Mouse (Mus musculus) limb, embryonic 14.5 days (tissue): ENCODE measurements around the gene Ddx60. TPM values are rescaled to one million over a fixed set of nuclear protein-coding genes. Genes with fewer than 3 reads are reported as not detected.

Source experiments
- ATAC-seq: fragments of 200-750 bp; cut with Nextera tagmentation; 2 replicates; pipeline ENCODE4 v1.8.0; 2017; ENCODE audit warnings: low read depth, moderate number of reproducible peaks, moderate TSS enrichment; ENCODE audit not compliant: low FRiP score
- DNase-seq: peaks from one replicate; pipeline ENCODE4 v3.0.0-alpha.2; 2015; ENCODE audit warnings: low spot score
- H3K27ac ChIP-seq: fragments of 300-500 bp; sonication (generic); replicated peaks from 2 replicates; pipeline ENCODE4 v1.5.1; 2014; ENCODE audit warnings: low read depth, mild to moderate bottlenecking, low read length, moderate library complexity, mixed read lengths
- H3K27me3 ChIP-seq: fragments of 300-500 bp; sonication (generic); 2 replicates; pipeline ENCODE4 v1.6.1; 2014; ENCODE audit warnings: low read length, mixed read lengths; ENCODE audit not compliant: control insufficient read depth, insufficient read depth
- H3K36me3 ChIP-seq: fragments of 300-500 bp; sonication (generic); 2 replicates; pipeline ENCODE4 v1.6.1; 2014; ENCODE audit warnings: mild to moderate bottlenecking, low read length, moderate library complexity, mixed read lengths; ENCODE audit not compliant: control insufficient read depth, insufficient read depth
- H3K4me1 ChIP-seq: fragments of 300-500 bp; sonication (generic); 2 replicates; pipeline ENCODE4 v1.6.1; 2014; ENCODE audit warnings: antibody characterized with exemption, low read length, mixed read lengths; ENCODE audit not compliant: control insufficient read depth, insufficient read depth
- H3K4me2 ChIP-seq: fragments of 300-500 bp; sonication (generic); replicated peaks from 2 replicates; pipeline ENCODE4 v1.6.1; 2014; ENCODE audit warnings: low read depth, mild to moderate bottlenecking, low read length, moderate library complexity; ENCODE audit not compliant: severe bottlenecking
- H3K4me3 ChIP-seq: fragments of 300-500 bp; sonication (generic); replicated peaks from 2 replicates; pipeline ENCODE4 v1.5.1; 2014; ENCODE audit warnings: low read length
- H3K9ac ChIP-seq: fragments of 300-500 bp; sonication (generic); 2 replicates; pipeline ENCODE4 v1.6.1; 2014; ENCODE audit warnings: mild to moderate bottlenecking, low read depth, low read length, moderate library complexity; ENCODE audit not compliant: severe bottlenecking
- H3K9me3 ChIP-seq: fragments of 300-500 bp; sonication (generic); 2 replicates; pipeline ENCODE4 v1.6.1; 2016; ENCODE audit warnings: low read length; ENCODE audit not compliant: control insufficient read depth
- POLR2A ChIP-seq: fragments of 200-500 bp; IDR thresholded peaks from 2 replicates; pipeline ENCODE4 v1.8.0; 2012; ENCODE audit warnings: inconsistent platforms, mild to moderate bottlenecking, moderate library complexity, borderline replicate concordance; ENCODE audit not compliant: insufficient read depth, insufficient read length; ENCODE audit errors: extremely low read depth
- WGBS: fragments of 180-500 bp; shearing (Covaris S2); extraction: QIAGEN DNeasy Blood & Tissue Kit; methylation state at CpG from one replicate; pipeline ENCODE4 v1.1.7; 2014; 5-methylcytosine and 5-hydroxymethylcytosine counted together
- polyA plus RNA-seq, 2 experiments: library from polyadenylated mRNA; depleted of rRNA in 1 of 2; stranded (reverse) in 1 of 2; unstranded in 1 of 2; fragments of >200 nt; fragmentation: Nextera tagmentation in 1 of 2; extraction: Ambion mirVana in 1 of 2; gene quantifications; 2 replicates each; pipeline versions ENCODE4 v1.2.1 to v1.2.3; 2012 to 2014

Gene Ddx60
- 0.17 and 0.24 TPM in 2 replicates for polyA plus RNA-seq (2012; rRNA removed)
- polyA plus RNA-seq (2014; fragmentation: Nextera tagmentation; extraction: Ambion mirVana): 0.51 and 1.3 TPM in 2 replicates

DNA sequence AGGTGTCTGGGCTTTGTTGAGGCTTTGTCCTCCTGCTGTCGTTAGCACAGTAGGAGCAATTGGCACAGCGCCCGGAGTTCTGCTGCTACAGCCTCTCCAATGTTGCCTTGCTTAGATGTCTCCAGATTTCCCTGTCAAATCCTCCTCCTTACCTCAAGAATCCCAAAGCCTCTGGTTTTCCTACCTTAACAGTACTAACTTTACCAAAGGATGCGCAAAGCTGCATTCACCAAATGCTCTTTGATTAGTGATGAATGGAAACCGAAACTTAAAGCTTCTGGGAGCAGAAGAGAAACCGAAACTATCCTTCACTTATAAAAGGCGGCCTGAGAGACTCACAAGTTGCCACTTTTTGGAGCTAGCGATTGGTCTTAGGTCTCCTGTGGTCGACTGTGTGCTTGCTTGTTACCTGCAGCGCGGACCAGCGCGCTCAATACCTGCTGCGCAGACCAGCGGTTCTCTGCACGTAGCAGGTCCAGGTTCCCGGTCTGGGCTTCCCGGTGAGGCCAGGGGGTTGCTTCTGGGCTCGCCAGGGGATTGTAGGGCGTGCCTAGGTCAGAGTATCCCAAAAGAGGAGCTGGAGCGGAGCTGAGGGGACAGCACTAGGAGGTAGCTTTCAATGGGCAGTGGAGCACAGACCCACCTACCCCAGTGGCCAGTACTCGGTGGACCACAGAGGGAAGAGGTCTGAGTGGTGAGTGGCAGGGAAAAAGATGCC is at the start of gene Ddx60:
Ddx60 (plus strand) TSS at position 311 of the 718 bp plus-strand sequence.
- WGBS: 9% methylated on average over 22 of the region's 22 CpGs
- Histone ChIP-seq H3K9me3 (no peaks in the 10 kb centered on the region), H3K4me3 (peak within 1 kb of the TSS; percentile 49), H3K36me3 (no peaks in the 10 kb centered on the region), H3K27me3 (no peaks in the 10 kb centered on the region), H3K27ac (no peak within 1 kb of the TSS), H3K9ac (peak within 1 kb of the TSS; percentile 56), H3K4me2 (peak within 1 kb of the TSS; percentile 68), H3K4me1 (0 out of 2 replicates have a peak, but pooled peaks cover 4% of the 10 kb centered on the region)
- TF ChIP-seq POLR2A: no peak
- DNase-seq (peak; percentile 82), ATAC-seq (0 out of 2 replicates have a peak, but pooled peaks have one; percentile 19)

- ATAC-seq (no peak), DNase-seq (peak; percentile 42)
- Histone ChIP-seq H3K27ac (no peak overlapping the region), H3K9ac (no peak overlapping the region), H3K9me3 (no peaks in the 10 kb centered on the region), H3K4me2 (no peak overlapping the region), H3K4me1 (no peaks in the 10 kb centered on the region), H3K27me3 (no peaks in the 10 kb centered on the region), H3K4me3 (no peak overlapping the region), H3K36me3 (no peaks in the 10 kb centered on the region)
- 58% methylated on average over 2 of the region's 2 CpGs for WGBS
- no peak for TF ChIP-seq POLR2A
Measured at GRCm38 (mm10) chr8:61894062-61894461, 33.8 kb upstream of the Ddx60 start.

DNA sequence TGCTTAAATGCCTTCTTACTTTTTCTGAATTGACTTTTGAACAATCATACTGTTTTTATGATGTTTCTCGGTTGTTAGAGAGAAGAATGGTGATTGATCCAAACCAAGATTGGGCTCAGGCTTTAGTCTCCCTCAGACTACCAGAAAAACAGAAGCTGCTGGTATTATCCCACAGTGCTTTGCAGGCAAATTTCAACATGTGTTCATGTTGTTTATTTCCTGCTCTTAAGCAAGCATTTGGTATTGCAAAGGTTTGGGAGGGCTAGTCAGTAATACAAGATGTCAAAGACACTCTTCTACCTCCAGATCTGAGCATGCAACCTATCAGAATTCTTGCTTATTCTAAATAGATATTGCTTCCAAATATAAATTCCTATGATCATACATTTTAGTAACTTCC is 31.1 kb upstream of the Ddx60 start:
- no peak for TF ChIP-seq POLR2A
- no peaks in the 10 kb centered on the region for H3K27me3 ChIP-seq
- WGBS: 84% methylated on average over 1 of the region's 1 CpGs
- H3K4me2 ChIP-seq: no peak overlapping the region
- no peak overlapping the region for H3K27ac ChIP-seq
- H3K9me3 ChIP-seq: no peaks in the 10 kb centered on the region
- no peak overlapping the region for H3K9ac ChIP-seq
- no peak overlapping the region for H3K4me3 ChIP-seq
- no peaks in the 10 kb centered on the region for H3K36me3 ChIP-seq
- DNase-seq: no peak
- H3K4me1 ChIP-seq: no peaks in the 10 kb centered on the region
- no peak for ATAC-seq

DNA sequence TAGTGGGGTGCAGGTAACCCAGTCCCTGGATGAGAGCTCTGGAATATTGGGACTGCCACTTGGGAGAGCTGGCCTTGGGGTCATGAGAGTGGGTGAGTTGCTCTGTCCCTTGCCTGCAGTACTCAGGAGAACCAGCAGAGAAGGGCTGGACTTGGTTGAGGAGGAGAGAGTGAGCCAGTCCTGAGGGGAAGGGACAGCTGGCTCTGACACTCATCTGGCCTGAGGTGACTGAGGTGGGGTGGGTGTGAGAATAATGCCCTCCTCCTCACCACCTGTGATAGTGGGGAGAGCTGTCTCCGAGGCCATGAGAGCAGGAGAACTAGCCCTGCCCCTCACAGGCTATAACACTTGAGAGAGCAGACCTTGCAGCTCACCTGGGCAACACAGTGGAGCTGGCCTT is 30.5 kb upstream of the Ddx60 start:
- no peak for ATAC-seq
- Histone ChIP-seq H3K36me3 (no peaks in the 10 kb centered on the region), H3K9me3 (no peaks in the 10 kb centered on the region), H3K9ac (no peak overlapping the region), H3K4me2 (no peak overlapping the region), H3K4me1 (no peaks in the 10 kb centered on the region), H3K4me3 (no peak overlapping the region), H3K27ac (no peak overlapping the region), H3K27me3 (no peaks in the 10 kb centered on the region)
- TF ChIP-seq POLR2A: no peak
- DNase-seq: no peak
- 63% methylated on average over 1 of the region's 1 CpGs for WGBS

- 74% methylated on average over 6 of the region's 6 CpGs for WGBS
- no peak overlapping the region for H3K4me3 ChIP-seq
- no peak for ATAC-seq
- DNase-seq: no peak
- H3K27ac ChIP-seq: no peak overlapping the region
- H3K27me3 ChIP-seq: no peaks in the 10 kb centered on the region
- H3K36me3 ChIP-seq: no peaks in the 10 kb centered on the region
- no peak overlapping the region for H3K4me2 ChIP-seq
- no peak overlapping the region for H3K9ac ChIP-seq
- H3K4me1 ChIP-seq: no peaks in the 10 kb centered on the region
- H3K9me3 ChIP-seq: no peaks in the 10 kb centered on the region
- no peak for TF ChIP-seq POLR2A
Measured at GRCm38 (mm10) chr8:61901028-61901717, 26.7 kb upstream of the Ddx60 start.
